Mouse (Mus musculus) heart, adult 8-10 months (tissue): ENCODE results near the gene Tmem14c. TPM values are rescaled to one million over a fixed set of nuclear protein-coding genes. Genes with fewer than 3 reads are reported as not detected.
"Not testable (repeated sequence)": the region's sequence is repeated elsewhere in the genome, so short reads cannot be mapped to it uniquely, and the experiment has no call there.

Experiments used
- DNase-seq: peaks from one replicate; pipeline ENCODE4 v3.0.0; 2022; ENCODE audit warnings: low spot score
- total RNA-seq, 4 experiments: library from RNA; stranded (reverse); gene quantifications; 2 replicates each; pipeline ENCODE4 v1.2.4; 2022

Gene Tmem14c
- total RNA-seq: 100 to 1,000 TPM; 150 to 170 (median 160) TPM

DNA sequence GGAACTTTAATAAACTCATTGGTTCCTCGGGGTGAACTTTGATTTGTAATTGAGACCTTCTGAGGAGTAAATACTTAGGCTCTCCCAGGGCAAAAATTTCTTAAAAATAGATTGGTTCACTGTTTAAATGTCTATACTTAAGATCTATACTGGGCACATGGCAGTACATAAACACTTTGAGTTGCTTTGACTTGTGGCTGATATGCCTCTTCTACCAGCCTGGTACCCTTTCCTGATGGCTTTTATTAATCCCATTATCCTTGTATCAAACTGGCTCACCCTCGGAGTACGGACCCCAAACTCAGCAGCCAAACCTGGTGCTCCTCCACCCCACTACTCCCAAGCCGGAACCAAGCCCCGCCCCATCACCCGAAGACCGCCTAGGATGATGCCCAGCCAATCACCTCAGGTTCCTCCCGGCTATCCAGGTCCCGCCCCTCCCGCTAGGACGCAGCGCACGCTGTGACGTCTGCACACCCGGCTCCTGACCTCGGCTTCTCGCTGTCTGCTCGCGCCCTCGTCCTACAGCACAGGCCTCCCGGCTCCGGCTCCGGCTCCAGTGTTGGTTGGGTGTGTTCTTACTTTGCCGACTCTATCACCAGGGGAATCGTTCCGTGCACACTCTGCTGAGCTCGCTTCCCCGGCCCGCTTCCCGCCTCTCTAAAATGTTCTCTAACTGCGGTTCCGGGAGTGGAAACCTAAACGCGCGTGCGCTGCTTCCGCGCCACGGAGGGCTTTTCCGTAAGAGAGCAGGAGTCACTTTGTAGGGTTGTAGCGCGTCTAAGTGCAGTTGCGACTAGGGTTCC is at the start of gene Tmem14c:
Gene Tmem14c, plus strand, starts transcription at position 464 of the 806 bp plus-strand sequence.
- DNase-seq: peak; percentile 93

DNA sequence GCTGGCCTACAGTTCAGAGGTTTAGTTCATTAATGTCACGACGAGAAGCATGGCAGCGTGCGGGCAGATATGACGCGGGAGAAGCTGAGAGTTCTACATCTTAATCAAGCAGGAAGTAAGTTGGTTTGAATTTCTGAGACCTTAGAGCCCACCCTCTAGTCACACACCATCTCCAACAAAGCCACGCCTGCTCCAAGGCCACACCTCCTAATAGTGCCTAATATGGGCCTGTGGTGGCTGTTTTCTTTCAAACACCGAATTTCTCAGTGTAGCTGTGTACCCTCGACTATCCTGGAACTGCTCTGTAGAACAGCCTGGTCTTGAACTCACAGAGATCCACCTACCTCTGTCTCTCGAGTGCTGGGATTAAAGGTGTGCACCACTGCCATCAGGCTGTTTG is 48.5 kb upstream of the Tmem14c start:
- no peak for DNase-seq

DNA sequence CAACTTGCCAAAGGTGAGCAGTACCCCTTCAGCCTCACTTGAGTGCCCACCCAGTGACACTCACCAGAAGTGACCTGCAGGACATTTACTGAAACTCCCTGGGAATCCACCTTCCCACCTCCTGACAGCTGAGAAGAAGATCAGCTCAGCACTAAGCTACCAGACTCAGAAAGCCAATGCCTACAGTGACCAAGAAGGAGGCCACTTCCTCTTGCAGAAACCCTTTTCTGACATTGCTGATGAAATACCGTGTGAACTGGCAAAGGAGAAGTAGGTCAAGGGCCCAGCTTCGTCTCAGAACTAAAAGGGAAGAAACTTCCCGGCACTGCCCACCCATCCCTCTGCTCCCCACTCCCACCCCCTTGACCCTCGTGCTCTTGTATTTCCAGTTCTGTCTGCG is 47.5 kb upstream of the Tmem14c start:
- no peak for DNase-seq

DNA sequence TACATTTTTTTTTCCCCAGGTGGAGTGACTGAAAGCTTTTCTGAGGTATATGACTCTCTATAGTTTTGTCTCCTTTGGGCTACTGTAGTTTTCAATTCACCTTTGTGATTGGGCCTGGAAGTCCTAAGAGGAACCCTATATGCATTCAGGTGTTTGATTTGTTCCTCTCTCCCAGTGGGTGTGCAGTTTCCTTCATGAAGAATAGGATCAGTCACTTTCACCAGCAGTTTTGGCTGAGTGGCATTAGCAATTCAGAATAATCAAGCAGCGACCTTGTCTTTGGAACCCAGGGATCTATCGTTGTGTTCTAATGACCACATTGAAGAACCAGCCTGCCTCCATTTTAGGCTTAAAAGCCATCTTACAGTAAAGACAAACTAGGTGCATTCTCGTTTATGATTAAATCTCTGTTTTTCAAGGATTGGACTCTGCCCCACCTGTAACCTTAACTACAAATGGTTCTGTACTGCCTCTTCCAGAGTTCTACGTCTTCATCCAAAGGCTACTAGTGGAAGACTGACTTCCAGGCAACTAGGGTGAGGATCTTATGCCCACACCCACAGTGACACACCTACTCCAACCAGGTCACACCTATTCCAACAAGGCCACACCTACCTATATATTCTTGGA is 46.2 kb upstream of the Tmem14c start:
- no peak for DNase-seq

DNA sequence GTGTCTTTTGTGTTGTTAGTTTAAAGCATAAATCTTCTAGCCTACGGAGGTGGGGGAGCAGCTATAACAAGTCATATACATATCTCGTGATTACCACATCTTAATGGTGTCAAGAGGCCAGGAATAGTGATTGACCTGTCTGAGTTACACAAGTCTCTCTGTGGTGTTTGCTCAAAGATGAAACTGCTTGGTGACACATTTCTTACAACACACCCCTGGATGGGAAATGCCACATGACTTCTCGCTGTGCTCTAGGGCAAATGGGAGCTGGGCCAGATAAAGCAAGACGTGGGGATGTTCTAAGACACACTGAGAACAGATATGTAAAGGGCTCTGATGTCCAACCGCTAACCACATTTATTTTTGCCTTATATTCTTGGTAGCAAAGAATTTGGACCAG is 44.8 kb upstream of the Tmem14c start:
- no peak for DNase-seq

DNA sequence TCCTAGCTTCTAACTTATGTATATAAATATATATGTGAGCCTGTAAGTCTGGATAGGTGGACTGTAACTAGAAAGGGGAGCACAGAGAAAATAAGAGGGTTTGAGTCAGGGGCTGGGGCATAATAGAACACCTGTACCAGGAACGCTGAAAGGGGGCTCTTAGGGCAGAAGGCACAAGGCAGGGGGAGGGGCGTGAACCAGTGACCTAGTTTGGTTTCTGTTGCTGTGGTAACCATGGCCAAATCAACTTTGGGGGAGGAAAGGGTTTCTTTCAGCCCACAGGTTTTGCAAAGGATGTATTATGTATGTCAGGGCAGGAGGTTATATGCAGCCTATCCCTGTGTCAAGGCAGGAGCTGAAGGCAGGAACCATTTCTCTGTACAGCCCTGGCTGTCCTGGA is 44.3 kb upstream of the Tmem14c start:
- no peak for DNase-seq

DNA sequence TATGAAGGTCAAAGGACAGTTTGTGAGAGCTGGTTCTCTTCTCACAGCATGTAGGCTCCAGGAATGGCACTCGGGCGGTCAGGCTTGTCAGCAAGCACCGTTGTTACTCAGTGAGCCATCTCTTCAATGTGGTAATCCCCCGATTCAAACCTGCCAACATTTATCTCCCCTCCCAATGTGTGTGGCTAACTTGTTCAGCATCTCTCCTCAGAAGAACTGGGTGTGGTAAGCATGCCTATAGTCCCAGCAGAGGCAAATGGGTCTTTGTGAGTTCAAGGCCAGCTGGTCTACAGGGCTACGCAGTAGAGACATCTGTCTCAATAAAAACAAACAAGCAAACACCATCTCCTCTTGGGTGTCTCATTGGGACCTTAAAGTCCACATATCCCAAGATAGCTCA is 43.1 kb upstream of the Tmem14c start:
- DNase-seq: no peak

DNA sequence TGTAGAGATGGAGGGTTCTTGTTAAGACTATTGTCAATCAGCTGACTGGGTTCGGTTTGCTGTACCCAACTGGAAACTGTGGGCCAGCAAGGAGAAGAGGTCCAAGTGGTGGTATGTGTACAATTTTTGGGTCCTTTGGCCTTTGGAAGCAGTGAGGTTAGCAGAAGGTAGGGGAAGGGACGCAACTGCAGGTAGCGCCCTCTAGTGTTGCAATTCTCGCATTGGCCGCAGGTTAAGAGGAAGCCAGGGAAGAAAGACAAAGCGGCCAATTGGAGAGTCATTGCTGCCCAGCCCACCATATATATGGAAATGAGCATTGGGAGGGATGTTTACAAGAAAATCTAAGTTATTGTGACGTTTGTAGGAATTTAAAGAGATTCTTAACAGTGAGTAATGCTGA is 38.5 kb upstream of the Tmem14c start:
- DNase-seq: peak; percentile 56

DNA sequence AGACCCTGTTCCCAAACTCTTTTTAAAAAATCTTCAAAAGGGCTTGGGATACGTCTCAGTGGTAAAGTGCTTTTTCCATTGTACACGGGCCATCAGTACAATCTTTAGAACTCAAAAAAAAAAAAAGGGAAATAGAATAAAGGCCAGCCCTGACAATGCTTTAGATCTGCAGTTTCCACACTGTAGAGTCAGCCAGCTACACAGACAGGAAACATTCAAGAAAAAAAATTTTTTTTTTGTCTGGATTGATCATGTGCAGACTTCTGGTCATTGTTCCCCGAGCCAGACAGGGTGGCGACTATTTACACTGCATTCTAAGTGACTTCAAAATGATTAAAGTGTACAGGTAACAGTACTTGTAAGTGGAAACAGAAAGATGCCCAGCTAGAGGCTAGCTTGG is 37.4 kb upstream of the Tmem14c start:
- peak; percentile 60 for DNase-seq

DNA sequence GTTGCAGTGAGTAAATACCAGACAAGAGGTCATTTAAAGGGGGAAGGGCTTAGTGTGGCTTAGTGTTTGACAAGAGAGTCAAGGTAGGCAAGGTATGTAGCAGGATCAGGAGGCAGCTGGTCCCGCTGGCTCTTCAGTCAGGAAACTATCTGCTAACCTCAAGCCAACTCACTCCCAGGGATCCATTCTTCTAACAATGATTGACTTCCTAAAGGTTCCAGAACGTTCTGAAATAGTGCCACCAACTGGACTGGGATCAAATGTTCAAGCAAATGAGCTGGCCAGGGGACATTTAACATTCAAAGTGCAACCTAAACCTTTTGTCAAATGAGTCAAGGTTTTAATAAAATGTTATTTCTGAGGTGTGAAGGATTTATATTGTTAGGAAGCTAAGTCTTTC is 36.8 kb upstream of the Tmem14c start:
- peak; percentile 48 for DNase-seq

DNA sequence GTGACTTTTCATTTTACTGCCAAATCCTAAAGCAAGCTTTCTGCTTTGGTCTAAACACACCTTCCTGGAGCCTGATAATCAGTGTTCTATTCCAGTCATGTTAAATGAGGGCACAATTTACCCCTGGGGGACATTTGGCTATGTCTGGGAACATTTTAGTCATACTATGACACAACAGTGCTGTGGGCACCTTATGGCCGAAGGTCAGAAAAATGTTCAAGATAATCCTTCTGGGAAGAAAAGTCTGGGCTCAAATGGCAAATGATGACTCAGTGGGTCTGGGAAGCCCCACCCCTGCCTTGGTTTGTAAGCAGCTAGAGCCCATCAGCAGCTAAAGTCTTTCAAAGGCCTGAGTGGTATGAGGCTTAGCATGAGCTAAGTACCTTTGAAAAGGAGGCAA is 33.3 kb upstream of the Tmem14c start:
- no peak for DNase-seq

DNA sequence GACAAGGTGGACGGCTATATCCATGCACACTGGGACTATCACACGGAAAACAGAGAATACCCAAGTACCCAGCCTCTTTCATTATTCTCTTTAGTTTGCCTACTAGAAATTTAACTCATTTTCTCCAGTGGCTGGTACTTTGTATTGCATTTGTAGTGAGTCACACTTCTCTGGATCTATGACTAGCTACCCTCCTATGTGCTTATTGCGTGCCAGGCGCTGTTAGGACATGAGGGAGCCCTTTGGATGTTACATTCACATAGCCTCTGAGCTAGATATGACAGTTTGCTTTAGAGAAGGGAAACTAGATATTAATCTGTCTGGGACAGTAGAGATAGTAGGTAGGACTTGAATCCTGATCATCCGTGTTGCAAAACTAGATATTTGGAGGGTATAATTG is 30.0 kb upstream of the Tmem14c start:
- DNase-seq: no peak

DNA sequence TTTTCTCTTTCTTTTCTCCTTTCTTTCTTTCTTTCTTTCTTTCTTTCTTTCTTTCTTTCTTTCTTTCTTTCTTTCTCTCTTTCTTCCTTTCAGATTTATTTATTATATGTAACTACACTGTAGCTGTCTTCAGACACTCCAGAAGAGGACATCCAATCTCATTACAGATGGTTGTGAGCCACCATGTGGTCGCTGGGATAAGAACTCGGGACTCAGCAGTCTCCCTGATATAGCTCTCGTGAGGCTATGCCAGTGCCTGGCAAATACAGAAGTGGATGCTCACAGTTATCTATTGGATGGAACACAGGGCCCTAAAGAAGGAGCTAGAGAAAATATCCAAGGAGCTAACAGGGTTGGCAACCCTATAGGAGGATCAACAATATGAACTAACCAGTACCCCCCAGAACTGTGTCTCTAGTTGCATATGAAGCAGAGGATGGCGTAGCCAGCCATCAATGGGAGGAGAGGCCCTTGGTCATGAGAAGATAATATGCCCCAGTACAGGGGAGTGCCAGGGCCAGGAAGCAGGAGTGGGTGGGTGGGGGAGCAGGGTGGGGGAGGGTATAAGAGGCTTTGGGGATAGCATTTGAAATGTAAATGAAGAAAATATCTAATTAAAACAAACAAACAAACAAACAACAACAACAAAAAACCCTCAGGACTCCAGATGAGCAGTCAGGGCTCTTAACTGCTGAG is 28.3 kb upstream of the Tmem14c start:
- DNase-seq: not testable (repeated sequence)

DNA sequence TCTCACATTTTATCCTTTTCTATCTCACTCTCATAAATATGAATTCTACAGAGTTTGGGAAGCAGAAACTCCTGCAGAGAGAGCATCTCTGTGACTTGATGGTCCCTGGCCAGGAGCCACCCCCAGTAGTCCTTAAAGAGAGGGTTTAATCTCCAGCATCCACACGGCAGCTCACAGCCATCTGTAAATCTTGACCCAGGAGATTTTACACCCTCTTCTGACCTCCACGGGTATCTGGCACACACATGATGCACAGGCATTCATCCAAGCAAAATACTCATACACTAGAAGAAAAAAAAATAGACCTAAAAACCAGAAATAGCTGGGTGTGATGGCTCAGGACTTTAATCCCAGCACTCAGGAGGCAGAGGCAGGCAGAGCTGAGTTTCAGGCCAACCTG is 27.7 kb upstream of the Tmem14c start:
- DNase-seq: no peak

DNA sequence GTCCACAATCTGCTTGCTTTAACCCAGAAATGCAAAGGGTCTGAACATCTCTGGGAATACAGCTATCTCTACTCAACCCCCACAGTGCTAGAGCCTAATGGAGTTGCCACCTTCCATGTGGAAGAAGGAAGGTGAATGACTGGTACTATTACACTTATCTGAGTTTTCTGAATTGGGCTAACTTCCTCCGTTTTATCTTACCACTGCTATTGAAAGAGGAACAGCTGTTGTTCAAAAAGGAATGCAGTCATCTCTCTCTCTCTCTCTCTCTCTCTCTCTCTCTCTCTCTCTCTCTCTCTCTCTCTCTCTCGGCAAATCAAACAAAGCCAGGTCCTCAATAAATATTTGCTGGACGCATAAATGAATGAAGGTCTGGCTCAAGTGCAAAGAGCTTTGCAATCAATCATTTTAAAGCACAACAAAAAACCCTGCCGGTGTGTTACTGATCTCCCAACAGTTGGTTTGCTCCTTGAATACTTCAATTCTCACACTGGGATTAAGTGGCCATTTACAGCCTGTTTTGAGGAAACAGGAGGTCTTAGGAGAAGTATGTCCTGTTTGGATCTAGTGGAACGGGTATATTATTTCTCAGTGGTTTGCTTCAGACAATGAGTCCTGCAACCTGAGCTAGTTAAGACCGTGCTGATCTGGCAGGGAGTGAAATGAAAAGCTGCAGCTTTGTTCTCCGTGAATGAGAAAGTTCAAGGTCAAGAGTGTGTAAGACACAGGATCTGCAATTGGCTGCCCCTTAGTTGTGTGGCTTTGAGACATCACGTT is 21.4 kb upstream of the Tmem14c start:
- DNase-seq: no peak

DNA sequence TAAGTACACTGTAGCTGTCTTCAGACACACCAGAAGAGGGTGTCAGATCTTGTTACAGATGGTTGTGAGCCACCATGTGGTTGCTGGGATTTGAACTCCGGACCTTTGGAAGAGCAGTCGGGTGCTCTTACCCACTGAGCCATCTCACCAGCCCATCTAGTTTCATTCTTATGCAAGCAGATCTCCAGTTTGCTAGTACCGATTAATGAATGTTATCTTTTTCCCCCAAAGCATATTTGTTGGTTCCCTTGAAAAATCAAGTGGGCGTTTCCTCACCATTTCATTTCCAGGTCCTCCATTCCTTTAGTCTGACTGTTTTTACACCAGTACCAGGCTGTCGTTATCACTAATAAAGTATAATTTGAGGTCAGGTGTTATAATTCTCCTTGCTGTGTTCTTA is 17.6 kb upstream of the Tmem14c start:
- DNase-seq: not testable (repeated sequence)

DNA sequence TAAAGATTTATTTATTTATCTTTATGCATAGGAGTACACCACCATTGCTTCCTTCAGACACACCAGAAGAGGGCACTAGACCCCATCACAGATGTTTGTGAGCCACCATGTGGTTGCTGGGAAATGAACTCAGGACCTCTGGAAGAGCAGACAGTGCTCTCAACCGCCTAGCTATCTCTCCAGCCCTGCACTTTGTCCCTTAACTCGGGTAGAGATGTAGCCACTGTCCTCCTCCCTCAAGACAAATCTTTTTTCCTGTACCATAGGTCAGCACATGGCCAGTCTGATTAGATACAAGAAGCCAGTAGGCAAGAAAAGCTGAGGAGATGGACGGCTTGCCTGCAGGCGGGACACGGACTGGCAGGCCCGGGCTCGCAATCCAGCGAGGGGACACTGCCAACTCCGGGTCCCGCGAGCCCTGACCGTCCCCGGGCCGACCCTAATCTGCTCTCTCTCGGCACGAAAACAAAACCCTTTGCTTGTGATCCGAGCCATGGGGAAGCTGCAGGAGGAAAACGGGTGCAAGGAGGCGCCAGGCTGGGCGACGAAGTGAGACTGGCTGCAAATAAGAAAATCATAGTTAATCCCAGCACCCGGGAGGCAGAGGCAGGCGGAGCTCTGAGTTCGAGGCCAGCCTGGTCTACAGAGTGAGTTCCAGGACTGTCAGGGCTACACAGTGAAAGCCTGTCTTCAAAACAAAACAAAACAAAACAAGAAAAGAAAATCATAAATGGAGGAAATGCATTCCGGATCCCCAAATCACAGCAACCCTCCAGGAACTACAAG is 15.8 kb upstream of the Tmem14c start:
- peak; percentile 18 for DNase-seq

DNA sequence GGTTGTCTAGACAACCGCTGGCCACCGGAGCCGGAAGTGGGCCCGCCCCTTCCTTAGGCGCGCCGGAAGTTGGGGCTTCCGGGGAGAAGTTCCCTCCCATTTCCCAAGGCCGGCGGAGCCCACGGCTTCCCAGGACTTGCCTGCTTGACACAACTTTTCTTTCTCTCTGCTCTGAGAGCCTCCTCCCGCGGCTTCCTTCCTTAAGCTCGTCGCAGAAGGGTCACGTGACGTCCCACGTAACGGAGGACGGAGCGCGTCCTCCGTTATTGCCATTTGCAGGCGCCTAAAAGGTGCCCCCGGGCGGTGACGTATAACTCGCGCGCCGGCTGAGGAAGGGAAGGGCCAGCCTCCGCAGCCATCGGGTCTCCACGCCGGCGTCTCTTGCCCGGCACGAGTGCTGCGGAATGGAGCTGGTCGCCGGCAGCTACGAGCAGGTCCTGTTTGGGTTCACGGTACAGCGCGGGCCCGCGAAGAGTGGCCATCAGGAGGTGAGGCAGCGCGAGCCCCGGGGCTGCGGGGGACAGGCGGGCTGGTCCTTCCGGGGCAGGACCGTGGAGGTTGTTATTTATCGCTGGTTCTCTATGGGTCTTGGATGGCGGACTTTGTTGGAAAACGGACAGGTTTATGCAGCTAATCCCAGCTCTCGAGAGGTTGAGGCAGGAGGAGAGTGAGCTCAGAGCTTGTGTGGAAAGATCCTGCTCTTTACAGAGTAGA is 15.0 kb upstream of the Tmem14c start, which contains the start of gene Pak1ip1:
Gene Pak1ip1, plus strand, starts transcription at position 98 of the 714 bp plus-strand sequence.
- DNase-seq: peak; percentile 93

DNA sequence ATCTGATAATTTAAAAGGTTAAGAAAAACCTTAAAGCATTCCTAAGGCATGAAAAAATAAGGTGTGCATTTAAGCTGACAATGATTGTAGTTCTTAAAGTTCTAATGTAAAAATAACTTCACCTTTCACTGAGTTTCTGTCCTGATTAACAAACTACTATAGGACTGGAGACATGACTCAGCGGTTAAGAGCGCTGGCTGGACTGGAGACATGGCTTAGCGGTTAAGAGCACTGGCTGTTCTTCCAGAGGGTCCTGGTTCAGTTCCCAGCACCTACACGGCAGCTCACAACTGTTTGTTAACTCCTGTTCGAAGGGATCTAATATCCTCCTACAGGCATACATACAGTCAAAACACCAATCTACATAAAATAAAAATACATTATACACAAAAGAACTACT is 14.1 kb upstream of the Tmem14c start:
- no peak for DNase-seq

DNA sequence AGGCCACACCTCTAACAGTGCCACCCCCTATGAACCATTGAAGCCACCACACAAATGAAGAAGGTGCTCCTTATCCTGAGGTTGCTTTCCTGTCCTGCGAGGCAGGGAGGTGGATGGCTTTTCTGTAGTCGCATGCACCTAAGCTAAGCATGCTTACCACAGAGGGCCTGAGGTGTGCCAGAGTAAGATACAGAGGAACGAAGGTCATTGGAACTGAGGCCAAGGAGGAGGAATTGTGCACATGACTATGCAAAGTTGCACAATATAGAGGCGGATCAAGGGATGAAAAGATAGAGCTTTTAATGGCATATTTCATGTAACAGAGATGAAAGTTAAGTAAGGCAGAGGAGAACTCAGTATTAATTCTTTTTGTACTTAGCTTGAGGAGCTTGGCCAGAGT is 9.8 kb upstream of the Tmem14c start:
- DNase-seq: no peak
